Mouse (Mus musculus): ENCODE data around the gene Phactr1. TPM values are rescaled to one million over a fixed set of nuclear protein-coding genes. Genes with fewer than 3 reads are reported as not detected.

Gene Phactr1
- polyA plus RNA-seq, 1 experiment from 2014 or later = 0.39 TPM

GRCm38 (mm10) chr13:42772314-42772713 lies 91.9 kb downstream of the Phactr1 start:
- Histone ChIP-seq H3K36me3 (no peaks in the 10 kb centered on the region), H3K9ac (no peak overlapping the region), H3K4me2 (no peak overlapping the region), H3K9me3 (replicated peaks) (no peaks in the 10 kb centered on the region), H3K4me1 (no peaks in the 10 kb centered on the region), H3K27me3 (replicated peaks) (no peaks in the 10 kb centered on the region), H3K4me3 (no peak overlapping the region), H3K27ac (no peak overlapping the region)
- no peak for ATAC-seq
- WGBS (ENCODE audit: insufficient replicate concordance) = 66% methylated on average over 6 of the region's 6 CpGs

GRCm38 (mm10) chr13:42774040-42774439 lies 93.6 kb downstream of the Phactr1 start:
- Histone ChIP-seq H3K4me2 (no peak overlapping the region), H3K4me1 (no peaks in the 10 kb centered on the region), H3K4me3 (no peak overlapping the region), H3K36me3 (no peaks in the 10 kb centered on the region), H3K27me3 (replicated peaks) (no peaks in the 10 kb centered on the region), H3K9me3 (replicated peaks) (no peaks in the 10 kb centered on the region), H3K27ac (no peak overlapping the region), H3K9ac (no peak overlapping the region)
- 60% methylated on average over 2 of the region's 2 CpGs for WGBS (ENCODE audit: insufficient replicate concordance)
- ATAC-seq = no peak

DNA sequence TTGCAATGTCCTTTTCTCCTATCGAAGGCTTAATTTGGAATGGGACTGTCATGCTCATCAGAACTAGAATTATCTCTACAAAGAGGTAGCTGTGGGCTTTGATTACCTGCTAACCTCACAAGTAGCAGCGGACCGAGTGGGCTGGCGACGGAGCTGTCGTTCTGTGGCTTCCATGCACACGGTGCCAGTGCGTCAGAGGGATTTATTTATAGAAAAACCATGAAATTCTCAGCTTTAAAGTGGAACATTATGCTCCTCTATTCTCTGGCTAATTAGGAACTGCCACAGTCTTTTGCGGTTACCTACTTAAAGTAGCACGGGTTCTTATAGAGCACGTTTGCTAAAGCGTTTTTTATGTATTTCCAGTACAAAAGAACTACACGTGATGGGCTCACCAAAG lies 101.7 kb downstream of the Phactr1 start:
- H3K9ac ChIP-seq = no peak overlapping the region
- whole genome bisulfite sequencing (ENCODE audit: insufficient replicate concordance) = 77% methylated on average over 13 of the region's 13 CpGs
- no peak overlapping the region for H3K27ac ChIP-seq
- H3K9me3 ChIP-seq (replicated peaks) = no peaks in the 10 kb centered on the region
- H3K4me2 ChIP-seq = no peak overlapping the region
- no peak for ATAC-seq
- no peak overlapping the region for H3K4me3 ChIP-seq
- no peaks in the 10 kb centered on the region for H3K27me3 ChIP-seq (replicated peaks)
- no peaks in the 10 kb centered on the region for H3K36me3 ChIP-seq
- H3K4me1 ChIP-seq = no peaks in the 10 kb centered on the region

GRCm38 (mm10) chr13:42789221-42789620 lies 108.8 kb downstream of the Phactr1 start:
- no peak for ATAC-seq
- H3K36me3 ChIP-seq = no peaks in the 10 kb centered on the region
- H3K9me3 ChIP-seq (replicated peaks) = no peaks in the 10 kb centered on the region
- no peak overlapping the region for H3K9ac ChIP-seq
- H3K4me3 ChIP-seq = no peak overlapping the region
- H3K27me3 ChIP-seq (replicated peaks) = no peaks in the 10 kb centered on the region
- H3K4me1 ChIP-seq = no peaks in the 10 kb centered on the region
- H3K4me2 ChIP-seq = no peak overlapping the region
- WGBS (ENCODE audit: insufficient replicate concordance) = 82% methylated on average over 13 of the region's 13 CpGs
- no peak overlapping the region for H3K27ac ChIP-seq

GRCm38 (mm10) chr13:42792279-42792678 lies 111.9 kb downstream of the Phactr1 start:
- no peak overlapping the region for H3K4me3 ChIP-seq
- H3K9me3 ChIP-seq (replicated peaks) = no peaks in the 10 kb centered on the region
- no peak for ATAC-seq
- 18% methylated on average over 8 of the region's 8 CpGs for WGBS (ENCODE audit: insufficient replicate concordance)
- no peaks in the 10 kb centered on the region for H3K27me3 ChIP-seq (replicated peaks)
- no peak overlapping the region for H3K4me2 ChIP-seq
- no peaks in the 10 kb centered on the region for H3K36me3 ChIP-seq
- H3K4me1 ChIP-seq = no peaks in the 10 kb centered on the region
- no peak overlapping the region for H3K27ac ChIP-seq
- H3K9ac ChIP-seq = no peak overlapping the region

- H3K9me3 ChIP-seq (replicated peaks) = no peaks in the 10 kb centered on the region
- WGBS (ENCODE audit: insufficient replicate concordance) = 80% methylated on average over 6 of the region's 6 CpGs
- H3K4me2 ChIP-seq = no peak overlapping the region
- no peaks in the 10 kb centered on the region for H3K4me1 ChIP-seq
- H3K36me3 ChIP-seq = no peaks in the 10 kb centered on the region
- H3K27me3 ChIP-seq (replicated peaks) = no peaks in the 10 kb centered on the region
- no peak overlapping the region for H3K27ac ChIP-seq
- ATAC-seq = no peak
- no peak overlapping the region for H3K9ac ChIP-seq
- no peak overlapping the region for H3K4me3 ChIP-seq
These were observed 120.1 kb downstream of the Phactr1 start for GRCm38 (mm10) chr13:42800523-42800922.

DNA sequence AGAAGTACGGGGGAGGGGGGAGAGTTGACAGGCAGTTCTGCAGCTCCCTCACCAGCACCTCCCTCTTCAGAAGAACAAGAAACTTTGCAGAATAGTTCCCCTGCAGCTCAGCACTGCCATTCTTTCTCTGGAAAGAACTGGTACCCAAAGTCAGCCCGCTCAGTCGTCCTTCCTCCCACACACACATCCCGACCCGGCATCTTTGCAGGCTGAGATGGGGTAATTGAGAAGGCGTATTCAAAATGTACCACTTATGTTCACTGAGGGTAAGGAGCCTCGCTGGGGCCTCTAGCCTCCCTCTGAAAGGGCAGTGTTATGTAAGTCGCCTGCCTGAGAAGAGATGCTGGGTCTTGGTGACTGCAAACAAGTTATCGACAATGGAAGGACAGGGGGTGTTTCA lies 123.9 kb downstream of the Phactr1 start:
- Histone ChIP-seq H3K4me2 (no peak overlapping the region), H3K4me3 (no peak overlapping the region), H3K27me3 (replicated peaks) (no peaks in the 10 kb centered on the region), H3K4me1 (no peaks in the 10 kb centered on the region), H3K27ac (no peak overlapping the region), H3K36me3 (no peaks in the 10 kb centered on the region), H3K9ac (no peak overlapping the region), H3K9me3 (replicated peaks) (no peaks in the 10 kb centered on the region)
- WGBS (ENCODE audit: insufficient replicate concordance) = 60% methylated on average over 8 of the region's 9 CpGs
- ATAC-seq = no peak

DNA sequence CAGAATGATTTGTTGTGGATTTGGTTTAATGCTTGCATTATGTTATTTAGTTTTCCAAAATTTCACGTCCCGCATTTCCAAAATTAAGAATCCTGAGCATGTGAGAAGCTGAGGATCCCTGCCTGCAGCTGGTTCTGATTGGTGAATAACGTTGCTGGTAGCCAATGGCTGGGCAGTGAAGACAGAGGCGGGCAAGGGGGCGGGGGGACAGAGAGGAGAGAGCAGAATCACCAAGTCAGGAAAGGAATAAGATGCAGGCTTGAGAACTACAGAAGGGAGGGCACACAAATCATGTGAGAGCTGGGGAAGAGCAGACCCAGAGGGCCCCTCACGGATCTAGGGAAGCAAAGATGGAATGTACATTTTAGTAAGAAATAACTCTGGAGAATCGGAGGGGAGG lies 132.3 kb downstream of the Phactr1 start:
- ATAC-seq = no peak
- no peak overlapping the region for H3K9ac ChIP-seq
- 24% methylated on average over 7 of the region's 7 CpGs for WGBS (ENCODE audit: insufficient replicate concordance)
- H3K4me2 ChIP-seq = no peak overlapping the region
- H3K9me3 ChIP-seq (replicated peaks) = no peaks in the 10 kb centered on the region
- H3K36me3 ChIP-seq = no peaks in the 10 kb centered on the region
- no peak overlapping the region for H3K27ac ChIP-seq
- H3K27me3 ChIP-seq (replicated peaks) = 0 out of 2 replicates have a peak, but pooled peaks cover 11% of the 10 kb centered on the region
- H3K4me1 ChIP-seq = no peaks in the 10 kb centered on the region
- no peak overlapping the region for H3K4me3 ChIP-seq

DNA sequence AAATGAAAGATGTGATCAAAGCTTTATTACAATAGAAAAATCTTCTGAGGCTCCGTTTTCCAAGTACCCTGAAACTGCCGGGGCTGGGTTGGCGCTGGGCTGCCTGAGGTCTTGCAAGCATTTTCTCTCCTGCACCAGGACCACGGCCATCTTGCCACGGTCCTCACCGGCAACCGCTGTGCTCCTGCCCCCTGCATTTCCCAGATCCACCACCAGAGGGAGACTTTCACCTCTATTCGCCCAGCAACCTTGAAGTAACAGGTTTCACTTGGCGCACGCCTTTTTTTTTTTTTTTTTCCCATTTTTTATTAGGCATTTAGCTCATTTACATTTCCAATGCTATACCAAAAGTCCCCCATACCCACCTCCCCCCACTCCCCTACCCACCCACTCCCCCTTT lies 138.0 kb downstream of the Phactr1 start:
- ATAC-seq = no peak
- WGBS (ENCODE audit: insufficient replicate concordance) = 29% methylated on average over 8 of the region's 10 CpGs

DNA sequence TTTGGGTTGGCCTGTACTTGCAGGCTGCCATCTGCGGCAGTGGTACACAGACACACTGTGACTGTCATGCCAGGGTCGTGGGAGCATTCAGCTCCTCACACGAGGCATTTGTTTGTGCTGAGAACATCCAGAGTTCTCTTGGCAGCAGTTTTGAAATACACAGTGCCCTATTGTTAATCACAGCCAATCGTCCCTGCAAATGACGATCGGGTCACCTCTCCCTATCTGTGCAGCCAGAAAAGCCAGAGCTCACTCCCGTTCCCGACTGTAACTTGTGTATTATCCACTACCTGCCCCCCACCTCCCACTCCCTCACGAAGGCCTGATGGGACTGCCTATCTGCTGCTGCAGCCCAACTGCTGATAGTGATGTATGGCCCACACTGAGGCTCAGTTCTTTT lies 140.1 kb downstream of the Phactr1 start:
- Histone ChIP-seq H3K4me2 (no peak overlapping the region), H3K27me3 (replicated peaks) (0 out of 2 replicates have a peak, but pooled peaks cover under 1% of the 10 kb centered on the region), H3K4me3 (no peak overlapping the region), H3K36me3 (no peaks in the 10 kb centered on the region), H3K9me3 (replicated peaks) (no peaks in the 10 kb centered on the region), H3K27ac (no peak overlapping the region), H3K4me1 (no peaks in the 10 kb centered on the region), H3K9ac (no peak overlapping the region)
- ATAC-seq = no peak
- 57% methylated on average over 9 of the region's 9 CpGs for WGBS (ENCODE audit: insufficient replicate concordance)

More for the DNA sequence above, 138.0 kb downstream of the Phactr1 start:
- H3K9me3 ChIP-seq (replicated peaks) = no peaks in the 10 kb centered on the region
- no peak overlapping the region for H3K27ac ChIP-seq
- H3K4me1 ChIP-seq = no peaks in the 10 kb centered on the region
- H3K4me2 ChIP-seq = no peak overlapping the region
- H3K9ac ChIP-seq = no peak overlapping the region
- H3K4me3 ChIP-seq = no peak overlapping the region
- 0 out of 2 replicates have a peak, but pooled peaks cover 11% of the 10 kb centered on the region for H3K27me3 ChIP-seq (replicated peaks)
- H3K36me3 ChIP-seq = no peaks in the 10 kb centered on the region

DNA sequence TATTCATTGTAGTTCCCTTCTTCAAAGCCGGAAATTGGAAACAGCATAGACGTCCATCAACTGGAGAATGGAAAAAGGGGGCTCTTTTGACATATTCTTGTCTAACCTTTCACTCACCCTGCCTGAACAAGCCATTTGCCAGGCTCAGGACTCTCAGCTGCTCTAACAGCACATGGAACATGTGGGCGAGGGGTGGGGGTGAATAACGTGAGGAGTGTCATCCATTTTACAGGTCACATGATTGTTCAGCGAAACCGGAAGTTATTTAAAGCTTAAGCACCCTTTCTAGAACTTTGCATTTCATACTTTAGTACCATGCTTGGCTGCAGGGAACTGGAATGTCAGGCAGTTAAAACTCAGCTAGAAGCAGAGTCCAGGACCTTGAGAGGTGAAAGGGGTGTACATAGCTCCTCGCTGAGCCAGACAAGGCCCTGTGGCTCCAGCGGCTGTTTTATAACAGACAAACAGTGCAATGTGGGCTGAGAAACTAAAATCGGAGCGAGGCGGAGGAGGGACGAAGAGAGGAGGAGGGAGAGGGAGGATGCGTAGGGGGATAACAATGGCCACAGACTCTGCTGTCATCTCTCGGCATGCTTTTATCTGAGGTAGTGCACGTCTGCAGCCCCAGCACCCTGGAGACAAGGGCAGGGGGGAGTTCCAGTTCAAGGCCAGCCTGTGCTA lies 141.1 kb downstream of the Phactr1 start:
- Histone ChIP-seq H3K4me1 (no peaks in the 10 kb centered on the region), H3K9me3 (replicated peaks) (no peaks in the 10 kb centered on the region), H3K27me3 (replicated peaks) (no peaks in the 10 kb centered on the region), H3K4me3 (no peak overlapping the region), H3K4me2 (no peak overlapping the region), H3K27ac (no peak overlapping the region), H3K9ac (no peak overlapping the region), H3K36me3 (no peaks in the 10 kb centered on the region)
- no peak for ATAC-seq
- WGBS (ENCODE audit: insufficient replicate concordance) = 67% methylated on average over 15 of the region's 15 CpGs

DNA sequence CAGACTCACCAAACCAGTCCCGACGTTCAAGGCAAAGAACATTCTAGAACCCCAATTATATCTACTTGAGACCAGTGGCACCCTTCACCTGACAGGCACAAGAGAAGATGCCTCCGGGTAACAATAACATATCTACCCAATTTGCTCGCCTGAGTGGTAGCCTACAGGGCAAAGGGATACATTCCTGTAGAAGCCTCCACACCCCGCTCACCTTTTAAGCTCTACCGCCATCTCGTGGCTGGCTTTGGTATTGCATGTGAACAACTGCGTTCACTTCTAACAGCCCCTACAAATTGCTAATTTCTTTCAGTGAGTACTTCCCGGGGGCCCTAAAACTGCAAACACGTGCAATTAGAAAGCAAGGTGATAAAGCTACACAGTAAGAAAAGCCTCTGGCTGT lies 142.1 kb downstream of the Phactr1 start:
- Histone ChIP-seq H3K4me1 (no peaks in the 10 kb centered on the region), H3K4me3 (no peak overlapping the region), H3K9ac (no peak overlapping the region), H3K27me3 (replicated peaks) (no peaks in the 10 kb centered on the region), H3K36me3 (no peaks in the 10 kb centered on the region), H3K27ac (no peak overlapping the region), H3K9me3 (replicated peaks) (no peaks in the 10 kb centered on the region), H3K4me2 (no peak overlapping the region)
- no peak for ATAC-seq
- 20% methylated on average over 10 of the region's 10 CpGs for WGBS (ENCODE audit: insufficient replicate concordance)

- H3K9me3 ChIP-seq (replicated peaks) = no peaks in the 10 kb centered on the region
- H3K4me1 ChIP-seq = no peaks in the 10 kb centered on the region
- no peak overlapping the region for H3K4me2 ChIP-seq
- H3K9ac ChIP-seq = no peak overlapping the region
- H3K4me3 ChIP-seq = no peak overlapping the region
- no peaks in the 10 kb centered on the region for H3K27me3 ChIP-seq (replicated peaks)
- no peak for ATAC-seq
- H3K27ac ChIP-seq = no peak overlapping the region
- 80% methylated on average over 7 of the region's 7 CpGs for WGBS (ENCODE audit: insufficient replicate concordance)
- no peaks in the 10 kb centered on the region for H3K36me3 ChIP-seq
These were observed 143.5 kb downstream of the Phactr1 start for GRCm38 (mm10) chr13:42823875-42824274.

All from liver, embryonic 12.5 days (tissue).